Mouse (Mus musculus): ENCODE measurements around the gene Fblim1. TPM values are rescaled to one million over a fixed set of nuclear protein-coding genes. Genes with fewer than 3 reads are reported as not detected.

Gene Fblim1
- total and polyA plus RNA-seq, 3 experiments, result 0.07 to 1.2 (median 0.17) TPM

GRCm38 (mm10) chr4:141596700-141597328, 9.1 kb downstream of the Fblim1 start:
- dilution Hi-C loops (cut with MboI; ENCODE audit: extremely low pct_ligation_motif_present, extremely low pct_unique_long_range_greater_than_20kb, low sequenced_read_pairs), result no loop called here
- Histone ChIP-seq H3K4me3 (replicated peaks in 1 of 3; ENCODE audit: low read depth in 2 of 3, low read length in 2 of 3, poor library complexity in 1 of 3) (no peak overlapping the region), H3K27me3 (replicated peaks) (no peaks in the 10 kb centered on the region), H3K4me2 (ENCODE audit: insufficient read depth, low read depth, poor library complexity, severe bottlenecking) (no peak overlapping the region), H3K27ac (ENCODE audit: insufficient read depth, low read depth) (no peak overlapping the region), H3K4me1 (ENCODE audit: control insufficient read depth in 1 of 2, insufficient read depth in 2 of 2) (peaks cover 7 to 14% of the 10 kb centered on the region in 2 experiments), H3K79me2 (replicated peaks; ENCODE audit: control insufficient read depth, extremely low read depth, insufficient read depth, poor library complexity, severe bottlenecking) (no peaks in the 10 kb centered on the region), H3K9me3 (replicated peaks; ENCODE audit: low read length) (peaks cover 4% of the 10 kb centered on the region), H3K9ac (ENCODE audit: insufficient read depth, low read depth) (no peak overlapping the region), H3K36me3 (replicated peaks in 1 of 2; ENCODE audit: control insufficient read depth in 1 of 2, insufficient read depth in 1 of 2, low read length in 1 of 2) (no peaks in the 10 kb centered on the region)
- in situ Hi-C loops (cut with MboI; ENCODE audit: low pct_ligation_motif_present, low pct_unique_long_range_greater_than_20kb, low sequenced_read_pairs), result no loop called here
- DNase-seq (ENCODE audit: extremely low read depth), result no peak
- no peak for TF ChIP-seq MAFK (IDR thresholded peaks at IDR 0.05; ENCODE audit: insufficient replicate concordance, low read length)
- no peak for TF ChIP-seq RAD21 (IDR thresholded peaks at IDR 0.05; ENCODE audit: low read depth, low read length)
- TF ChIP-seq MEF2A (IDR thresholded peaks at IDR 0.05; ENCODE audit: borderline replicate concordance, low read depth, low read length), result no peak
- TF ChIP-seq EP300 (IDR thresholded peaks at IDR 0.05; ENCODE audit: low read length), result no peak
- no peak for TF ChIP-seq MXI1 (IDR thresholded peaks at IDR 0.05; ENCODE audit: low read depth, low read length)
- no peak for TF ChIP-seq NELFE (IDR thresholded peaks at IDR 0.05; ENCODE audit: low read depth, low read length)
- TF ChIP-seq MAX (IDR thresholded peaks at IDR 0.05; ENCODE audit: low read length), result no peak

- Histone ChIP-seq H3K4me2 (ENCODE audit: insufficient read depth, low read depth, poor library complexity, severe bottlenecking) (no peak overlapping the region), H3K27me3 (replicated peaks) (no peaks in the 10 kb centered on the region), H3K9ac (ENCODE audit: insufficient read depth, low read depth) (no peak overlapping the region), H3K4me1 (ENCODE audit: control insufficient read depth in 1 of 2, insufficient read depth in 2 of 2) (peaks cover 4% of the 10 kb centered on the region in 2 experiments; a peak in 3 of 4 replicates), H3K36me3 (replicated peaks in 1 of 2; ENCODE audit: control insufficient read depth in 1 of 2, insufficient read depth in 1 of 2, low read length in 1 of 2) (no peaks in the 10 kb centered on the region), H3K4me3 (replicated peaks in 1 of 3; ENCODE audit: low read depth in 2 of 3, low read length in 2 of 3, poor library complexity in 1 of 3) (no peak overlapping the region), H3K9me3 (replicated peaks; ENCODE audit: low read length) (peaks cover 4% of the 10 kb centered on the region), H3K79me2 (replicated peaks; ENCODE audit: control insufficient read depth, extremely low read depth, insufficient read depth, poor library complexity, severe bottlenecking) (no peaks in the 10 kb centered on the region), H3K27ac (ENCODE audit: insufficient read depth, low read depth) (no peak overlapping the region)
- in situ Hi-C loops (cut with MboI; ENCODE audit: low pct_ligation_motif_present, low pct_unique_long_range_greater_than_20kb, low sequenced_read_pairs), result no loop called here
- TF ChIP-seq EP300 (IDR thresholded peaks at IDR 0.05; ENCODE audit: low read length), result no peak
- no peak for TF ChIP-seq MXI1 (IDR thresholded peaks at IDR 0.05; ENCODE audit: low read depth, low read length)
- TF ChIP-seq RAD21 (IDR thresholded peaks at IDR 0.05; ENCODE audit: low read depth, low read length), result peak; percentile 29
- TF ChIP-seq SMC3 (IDR thresholded peaks at IDR 0.05; ENCODE audit: low read depth, low read length), result peak; percentile 48
- TF ChIP-seq UBTF (IDR thresholded peaks at IDR 0.05; ENCODE audit: low read depth, low read length), result no peak
- TF ChIP-seq CTCF (conservative IDR thresholded peaks at IDR 0.05 in 1 of 2, IDR thresholded peaks at IDR 0.05 in 1 of 2; ENCODE audit: low read depth in 2 of 2, low read length in 2 of 2), result peak in 1 of 2 experiments; percentile 51; a peak in 2 of 4 replicates
- no peak for TF ChIP-seq JUN (IDR thresholded peaks at IDR 0.05; ENCODE audit: insufficient read depth, low read depth, low read length)
- TF ChIP-seq POLR2AphosphoS2 (IDR thresholded peaks at IDR 0.05; ENCODE audit: low read depth, low read length), result no peak
- no peak for TF ChIP-seq ZC3H11A (IDR thresholded peaks at IDR 0.05; ENCODE audit: low read depth, low read length)
- TF ChIP-seq PAX5 (IDR thresholded peaks at IDR 0.05; ENCODE audit: low read length), result no peak
- TF ChIP-seq ZKSCAN1 (IDR thresholded peaks at IDR 0.05; ENCODE audit: borderline replicate concordance, low read depth, low read length), result no peak
- dilution Hi-C loops (cut with MboI; ENCODE audit: extremely low pct_ligation_motif_present, extremely low pct_unique_long_range_greater_than_20kb, low sequenced_read_pairs), result no loop called here
- no peak for DNase-seq (ENCODE audit: extremely low read depth)
Observed at GRCm38 (mm10) chr4:141595605-141596268, 10.2 kb downstream of the Fblim1 start.
